Mouse (Mus musculus): ENCODE results near the gene Wdr20rt. TPM values are rescaled to one million over a fixed set of nuclear protein-coding genes. Genes with fewer than 3 reads are reported as not detected.

Gene Wdr20rt
- polyA plus RNA-seq, 1 experiment from 2014 or later = not detected

Other genes starting within 250 kb of the Wdr20rt start
- gene Prpf39, start 189.2 kb upstream of the Wdr20rt start, polyA plus RNA-seq (2014; fragmentation: Nextera tagmentation; extraction: Ambion mirVana) = 61.3 and 64.4 TPM in 2 replicates
- gene Fkbp3, start 151.5 kb upstream of the Wdr20rt start, polyA plus RNA-seq (2014; fragmentation: Nextera tagmentation; extraction: Ambion mirVana) = 397 and 407 TPM in 2 replicates
- gene Fancm, start 149.9 kb upstream of the Wdr20rt start, polyA plus RNA-seq (2014; fragmentation: Nextera tagmentation; extraction: Ambion mirVana) = 9.3 and 11.4 TPM in 2 replicates
- gene Mis18bp1, start 52.9 kb upstream of the Wdr20rt start, polyA plus RNA-seq (2014; fragmentation: Nextera tagmentation; extraction: Ambion mirVana) = 5.4 and 7.6 TPM in 2 replicates